Mouse (Mus musculus): ENCODE data around the gene Gm45711.

- TF ChIP-seq POLR2A (IDR thresholded peaks at IDR 0.05; ENCODE audit: insufficient read depth, low read depth, low read length) (no peak), CTCF (IDR thresholded peaks at IDR 0.05) (peak; percentile 49), EP300 (IDR thresholded peaks at IDR 0.05; ENCODE audit: insufficient read depth, low read depth, low read length) (no peak)
These were observed 56.9 kb downstream of the Gm45711 start for GRCm38 (mm10) chr8:104253016-104253415.
